Mouse (Mus musculus) embryonic facial prominence, embryonic 15.5 days (tissue): Measurements from ENCODE around the gene Gm48552. TPM values are rescaled to one million over a fixed set of nuclear protein-coding genes. Genes with fewer than 3 reads are reported as not detected.

Experiments used
- ATAC-seq: fragments of 200-750 bp; cut with Nextera tagmentation; 2 replicates; pipeline ENCODE4 v1.8.0; 2017; ENCODE audit warnings: low read depth, moderate TSS enrichment; ENCODE audit not compliant: insufficient number of reproducible peaks, low FRiP score, low TSS enrichment
- H3K27ac ChIP-seq: fragments of 300-500 bp; sonication (generic); replicated peaks from 2 replicates; pipeline ENCODE4 v1.5.1; 2015; ENCODE audit warnings: mild to moderate bottlenecking, inconsistent platforms
- H3K27me3 ChIP-seq: fragments of 300-500 bp; sonication (generic); 2 replicates; pipeline ENCODE4 v1.6.1; 2015; ENCODE audit warnings: inconsistent platforms
- H3K36me3 ChIP-seq: fragments of 300-500 bp; sonication (generic); 2 replicates; pipeline ENCODE4 v1.6.1; 2015; ENCODE audit warnings: mild to moderate bottlenecking, inconsistent platforms
- H3K4me1 ChIP-seq: fragments of 300-500 bp; sonication (generic); 2 replicates; pipeline ENCODE4 v1.6.1; 2015; ENCODE audit warnings: inconsistent platforms
- H3K4me2 ChIP-seq: fragments of 300-500 bp; sonication (generic); replicated peaks from 2 replicates; pipeline ENCODE4 v1.6.1; 2015; ENCODE audit warnings: mild to moderate bottlenecking, inconsistent platforms
- H3K4me3 ChIP-seq: fragments of 300-500 bp; sonication (generic); replicated peaks from 2 replicates; pipeline ENCODE4 v1.5.1; 2015; ENCODE audit warnings: mild to moderate bottlenecking, inconsistent platforms
- H3K9ac ChIP-seq: fragments of 300-500 bp; sonication (generic); 2 replicates; pipeline ENCODE4 v1.6.1; 2015; ENCODE audit warnings: inconsistent platforms
- H3K9me3 ChIP-seq: fragments of 300-500 bp; sonication (generic); replicated peaks from 2 replicates; pipeline ENCODE4 v1.6.1; 2016; ENCODE audit warnings: inconsistent platforms
- WGBS: fragments of 180-500 bp; shearing (Covaris S2); methylation state at CpG from one replicate; pipeline ENCODE4 v1.1.7; 2015; 5-methylcytosine and 5-hydroxymethylcytosine counted together
- polyA plus RNA-seq: library from polyadenylated mRNA; unstranded; fragments of >200 nt; fragmentation: Nextera tagmentation; extraction: Ambion mirVana; gene quantifications from 2 replicates; pipeline ENCODE4 v1.2.1, GENCODE M21; 2015

Gm48552 gene
- polyA plus RNA-seq, 1 experiment from 2014 or later = 2.9 TPM

DNA sequence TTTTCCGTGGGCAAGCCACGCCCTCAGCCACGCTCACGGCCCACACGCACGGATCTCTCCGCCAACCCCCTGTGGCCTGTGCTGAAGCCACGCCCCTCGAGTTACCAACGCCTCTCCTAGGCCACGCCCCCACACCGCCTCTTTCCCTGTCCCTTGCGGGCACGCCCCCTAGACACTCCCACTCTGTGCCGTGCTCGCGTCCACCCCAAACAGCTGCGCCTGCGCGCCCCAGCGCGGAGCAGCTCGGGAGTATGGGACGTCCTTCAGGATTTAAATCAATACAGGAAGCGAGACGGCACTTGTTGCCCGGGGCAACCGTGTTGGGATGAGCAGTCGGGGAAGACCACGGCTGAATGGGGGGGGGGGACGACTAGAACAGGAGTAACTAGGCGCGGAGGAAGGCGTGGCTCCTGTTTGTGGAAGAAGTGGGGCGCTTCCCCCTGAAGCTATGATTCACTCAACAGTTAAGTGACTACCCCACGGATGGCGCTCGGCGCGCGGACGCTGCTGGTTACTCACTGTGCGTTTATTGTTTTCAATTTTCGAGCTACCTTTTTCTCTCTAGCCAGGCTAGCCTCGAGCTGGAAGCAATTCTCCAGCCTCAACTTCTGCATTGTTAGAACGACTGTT, 10.1 kb upstream of the Gm48552 start:
- 1% methylated on average over 46 of the region's 46 CpGs for WGBS
- ATAC-seq = peak; percentile 97
- peaks cover 34% of the 10 kb centered on the region for H3K4me1 ChIP-seq
- no peaks in the 10 kb centered on the region for H3K9me3 ChIP-seq
- H3K9ac ChIP-seq = peak overlapping the region; percentile 39
- H3K4me2 ChIP-seq = peak overlapping the region; percentile 77
- H3K27me3 ChIP-seq = no peaks in the 10 kb centered on the region
- H3K27ac ChIP-seq = peak overlapping the region; percentile 80
- peaks cover 17% of the 10 kb centered on the region for H3K36me3 ChIP-seq
- peak overlapping the region; percentile 74 for H3K4me3 ChIP-seq

DNA sequence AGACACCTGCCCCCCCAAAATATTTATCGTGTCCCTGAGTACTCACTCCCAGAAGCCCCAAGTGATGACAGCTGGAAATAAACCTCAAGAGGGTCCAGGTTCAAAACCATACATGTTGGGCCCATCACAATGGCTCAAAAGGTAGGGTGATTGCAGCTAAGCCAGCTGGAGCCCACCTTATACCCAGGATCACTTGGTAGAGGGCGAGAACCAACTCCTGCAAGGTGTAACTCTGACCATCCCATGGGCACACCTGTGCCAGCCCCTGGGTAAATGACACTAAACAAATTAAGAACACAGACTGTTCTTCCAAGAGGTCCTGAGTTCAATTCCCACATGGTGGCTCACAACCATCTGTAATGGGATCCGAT, 9.6 kb upstream of the Gm48552 start:
- Histone ChIP-seq H3K27ac (peak overlapping the region; percentile 80), H3K4me3 (peak overlapping the region; percentile 74), H3K9ac (peak overlapping the region; percentile 39; the same call in 1 of the 2 replicates), H3K27me3 (no peaks in the 10 kb centered on the region), H3K36me3 (peaks cover 12% of the 10 kb centered on the region), H3K4me2 (peak overlapping the region; percentile 77), H3K4me1 (peaks cover 34% of the 10 kb centered on the region), H3K9me3 (no peaks in the 10 kb centered on the region)
- 60% methylated on average over 3 of the region's 3 CpGs for WGBS
- no peak for ATAC-seq

DNA sequence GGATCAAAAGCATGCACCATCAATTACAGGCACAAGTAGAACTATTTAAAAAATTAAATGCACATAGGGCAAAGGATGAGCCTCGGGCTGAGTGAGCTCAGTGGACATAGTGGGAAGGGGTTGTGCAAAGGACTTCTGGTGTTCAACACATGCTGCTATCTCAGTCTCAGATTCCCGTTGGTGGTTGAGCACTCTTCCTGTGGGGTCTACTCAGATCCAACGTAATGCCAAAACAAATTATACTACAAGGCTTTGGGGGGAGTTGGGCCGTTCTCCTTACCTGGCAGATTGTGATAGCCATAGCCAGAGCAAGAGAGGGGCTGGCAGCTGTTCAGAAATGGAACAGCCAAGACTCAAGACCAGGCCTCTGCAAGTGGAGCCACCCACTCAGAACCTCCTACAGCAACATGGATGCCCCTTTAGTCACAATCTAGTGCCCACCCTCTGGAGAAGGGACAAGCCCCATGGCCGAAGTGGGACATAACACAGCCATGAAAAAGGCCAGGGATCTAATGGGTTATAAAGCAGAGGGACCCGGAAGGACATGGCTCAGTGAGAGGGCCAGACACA, 8.9 kb upstream of the Gm48552 start:
- H3K27me3 ChIP-seq = no peaks in the 10 kb centered on the region
- peaks cover 38% of the 10 kb centered on the region for H3K4me1 ChIP-seq
- H3K4me2 ChIP-seq = no peak overlapping the region
- H3K9me3 ChIP-seq = no peaks in the 10 kb centered on the region
- H3K4me3 ChIP-seq = no peak overlapping the region
- no peak overlapping the region for H3K9ac ChIP-seq
- ATAC-seq = no peak
- H3K27ac ChIP-seq = no peak overlapping the region
- H3K36me3 ChIP-seq = peaks cover 10% of the 10 kb centered on the region; the same call in 1 of the 2 replicates
- 80% methylated on average over 6 of the region's 6 CpGs for WGBS

DNA sequence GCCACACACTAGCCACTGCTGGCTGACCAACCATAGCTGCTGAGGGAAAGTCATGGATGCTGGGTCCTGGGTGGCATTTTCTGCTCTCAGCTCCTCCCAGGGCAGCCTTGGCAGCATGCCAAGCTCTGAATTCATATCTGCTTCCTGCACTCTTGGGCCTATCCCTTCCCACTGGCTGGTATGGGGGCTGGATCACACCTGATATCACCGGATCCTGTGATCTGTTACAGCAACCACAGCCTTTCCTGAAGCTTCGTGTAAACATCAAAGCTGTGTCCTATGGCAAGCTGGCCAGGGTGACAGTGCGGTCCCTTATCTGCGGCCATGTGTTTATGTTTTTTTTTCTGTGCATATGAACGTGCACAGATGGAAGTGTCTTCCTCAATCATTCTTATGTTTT, 6.8 kb upstream of the Gm48552 start:
- Histone ChIP-seq H3K4me1 (peaks cover 34% of the 10 kb centered on the region), H3K9ac (no peak overlapping the region), H3K27ac (no peak overlapping the region), H3K4me2 (no peak overlapping the region), H3K27me3 (no peaks in the 10 kb centered on the region), H3K9me3 (no peaks in the 10 kb centered on the region), H3K4me3 (no peak overlapping the region), H3K36me3 (peaks cover 12% of the 10 kb centered on the region)
- no peak for ATAC-seq
- WGBS = 73% methylated on average over 5 of the region's 5 CpGs

DNA sequence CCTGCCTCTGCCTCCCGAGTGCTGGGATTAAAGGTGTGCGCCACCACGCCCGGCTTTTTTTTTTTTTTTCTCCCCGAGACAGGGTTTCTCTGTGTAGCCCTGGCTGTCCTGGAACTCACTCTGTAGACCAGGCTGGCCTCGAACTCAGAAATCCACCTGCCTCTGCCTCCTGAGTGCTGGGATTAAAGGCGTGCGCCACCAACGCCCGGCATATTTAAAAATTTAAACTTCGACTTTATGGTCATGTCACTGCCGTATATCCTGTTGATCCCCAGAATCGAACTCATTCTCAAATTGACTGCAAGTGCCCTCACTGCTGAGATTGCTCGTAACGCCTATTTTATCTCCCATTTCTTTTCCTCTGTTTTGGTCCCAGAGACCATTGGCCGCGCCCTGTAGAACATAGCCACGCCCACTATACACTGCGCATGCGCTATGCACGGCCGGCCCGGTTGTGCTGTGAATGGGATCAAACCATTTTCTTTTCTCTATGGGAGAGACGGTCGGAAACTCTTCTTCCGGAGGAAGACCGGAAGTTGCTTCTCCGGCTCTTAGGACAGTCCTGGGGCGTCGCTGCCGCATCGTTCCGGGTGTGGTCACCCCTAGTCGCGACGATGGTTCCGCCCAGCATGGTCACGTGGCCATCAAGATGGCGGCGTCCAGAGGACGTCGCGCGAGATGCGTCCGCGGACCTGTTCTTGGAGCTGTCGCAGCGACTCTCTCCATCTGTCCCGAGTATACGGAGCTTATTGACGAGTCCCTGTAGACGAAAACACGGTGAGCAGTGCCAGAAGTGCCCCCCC, 4.8 kb upstream of the Gm48552 start, which contains the start of the genes Dohh and Gm48551:
Dohh (plus strand) TSS at position 627 of the 803 bp plus-strand sequence.
Gm48551 (plus strand) TSS at position 665 of the 803 bp plus-strand sequence.
- peak; percentile 95 for ATAC-seq

DNA sequence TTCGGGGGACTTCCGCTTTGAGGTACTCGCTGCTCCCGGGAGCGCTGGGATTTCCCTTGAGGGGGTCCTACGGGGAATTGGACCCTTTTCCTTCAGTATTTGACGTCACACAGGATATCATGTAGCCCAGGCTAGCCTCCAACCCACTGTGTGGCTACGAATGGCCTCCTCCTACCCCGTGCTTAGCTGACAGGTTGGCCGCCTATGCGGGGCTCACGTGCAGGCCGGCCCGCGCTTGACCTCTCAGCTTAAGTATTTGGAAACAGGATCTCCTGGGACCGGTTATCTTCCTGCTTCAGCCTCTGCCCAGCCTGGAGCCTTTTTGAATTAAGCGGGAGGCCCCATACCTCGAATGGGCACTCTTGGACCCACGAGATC, 4.2 kb upstream of the Gm48552 start:
- Histone ChIP-seq H3K27me3 (no peaks in the 10 kb centered on the region), H3K4me2 (peak overlapping the region; percentile 95), H3K9me3 (no peaks in the 10 kb centered on the region), H3K9ac (peak overlapping the region; percentile 70), H3K36me3 (peaks cover 38% of the 10 kb centered on the region), H3K4me1 (peaks cover 27% of the 10 kb centered on the region), H3K27ac (peak overlapping the region; percentile 89), H3K4me3 (peak overlapping the region; percentile 91)
- ATAC-seq = no peak
- WGBS = under 1% methylated on average over 19 of the region's 19 CpGs

More for the DNA sequence above, 4.8 kb upstream of the Gm48552 start, which contains the start of the genes Dohh and Gm48551:
- H3K4me3 ChIP-seq = peak within 1 kb of the TSS; percentile 91
- H3K27me3 ChIP-seq = no peaks in the 10 kb centered on the region
- H3K36me3 ChIP-seq = peaks cover 32% of the 10 kb centered on the region
- 8% methylated on average over 54 of the region's 54 CpGs for WGBS
- H3K4me2 ChIP-seq = peak within 1 kb of the TSS; percentile 95
- H3K9ac ChIP-seq = peak within 1 kb of the TSS; percentile 70
- no peaks in the 10 kb centered on the region for H3K9me3 ChIP-seq
- peaks cover 25% of the 10 kb centered on the region for H3K4me1 ChIP-seq
- peak within 1 kb of the TSS; percentile 89 for H3K27ac ChIP-seq

DNA sequence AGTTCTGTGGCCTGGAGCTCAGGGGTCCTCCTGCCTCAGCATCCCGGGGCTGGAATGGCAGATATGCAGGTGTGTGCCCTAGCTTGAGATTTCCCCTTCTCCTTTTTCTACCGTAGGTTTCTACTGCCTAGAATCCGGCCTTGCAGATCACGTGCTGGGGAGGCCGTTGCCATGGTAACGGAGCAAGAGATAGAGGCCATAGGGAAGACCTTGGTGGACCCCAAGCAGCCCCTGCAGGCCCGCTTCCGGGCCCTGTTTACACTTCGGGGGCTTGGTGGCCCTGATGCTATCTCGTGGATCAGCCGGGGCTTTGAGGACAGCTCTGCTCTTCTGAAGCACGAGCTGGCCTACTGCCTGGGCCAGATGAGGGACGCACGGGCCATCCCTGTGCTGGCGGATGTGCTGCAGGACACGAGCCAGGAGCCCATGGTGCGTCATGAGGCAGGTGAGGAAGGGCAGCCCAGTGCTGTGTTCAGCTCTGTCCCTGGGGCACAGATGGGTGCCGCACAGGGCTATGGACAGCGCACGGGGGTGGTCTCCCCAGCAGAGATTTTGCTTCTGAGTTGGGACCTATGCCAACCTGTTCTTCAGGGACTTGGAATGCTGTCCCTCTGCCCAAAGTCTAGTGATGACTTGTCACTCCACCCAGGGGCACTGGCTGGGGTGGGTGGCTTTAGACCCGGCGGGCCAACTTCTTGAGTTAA, 3.0 kb upstream of the Gm48552 start:
- no peak overlapping the region for H3K27ac ChIP-seq
- peak overlapping the region; percentile 95 for H3K4me2 ChIP-seq
- peak overlapping the region; percentile 91 for H3K4me3 ChIP-seq
- no peak overlapping the region for H3K9ac ChIP-seq
- ATAC-seq = no peak
- 84% methylated on average over 22 of the region's 22 CpGs for WGBS
- no peaks in the 10 kb centered on the region for H3K27me3 ChIP-seq
- peaks cover 38% of the 10 kb centered on the region for H3K36me3 ChIP-seq
- no peaks in the 10 kb centered on the region for H3K9me3 ChIP-seq
- H3K4me1 ChIP-seq = peaks cover 33% of the 10 kb centered on the region

DNA sequence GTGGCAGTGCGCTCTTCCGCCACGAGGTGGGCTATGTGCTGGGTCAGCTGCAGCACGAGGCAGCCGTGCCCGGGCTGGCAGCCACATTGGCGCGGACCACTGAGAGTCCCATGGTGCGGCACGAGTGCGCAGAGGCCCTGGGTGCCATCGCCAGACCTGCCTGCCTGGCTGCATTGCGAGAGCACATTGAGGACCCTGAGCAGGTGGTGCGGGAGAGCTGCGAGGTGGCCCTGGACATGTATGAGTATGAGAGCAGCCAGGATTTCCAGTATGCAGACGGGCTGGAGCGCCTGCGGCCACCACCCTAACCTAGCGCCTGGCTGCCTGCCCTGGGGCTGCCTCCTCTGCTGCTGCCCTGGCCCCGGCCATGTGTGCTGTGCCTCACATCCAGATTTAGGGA, 1.1 kb upstream of the Gm48552 start:
- Histone ChIP-seq H3K36me3 (peaks cover 38% of the 10 kb centered on the region), H3K27me3 (no peaks in the 10 kb centered on the region)
- 92% methylated on average over 20 of the region's 20 CpGs for WGBS

DNA sequence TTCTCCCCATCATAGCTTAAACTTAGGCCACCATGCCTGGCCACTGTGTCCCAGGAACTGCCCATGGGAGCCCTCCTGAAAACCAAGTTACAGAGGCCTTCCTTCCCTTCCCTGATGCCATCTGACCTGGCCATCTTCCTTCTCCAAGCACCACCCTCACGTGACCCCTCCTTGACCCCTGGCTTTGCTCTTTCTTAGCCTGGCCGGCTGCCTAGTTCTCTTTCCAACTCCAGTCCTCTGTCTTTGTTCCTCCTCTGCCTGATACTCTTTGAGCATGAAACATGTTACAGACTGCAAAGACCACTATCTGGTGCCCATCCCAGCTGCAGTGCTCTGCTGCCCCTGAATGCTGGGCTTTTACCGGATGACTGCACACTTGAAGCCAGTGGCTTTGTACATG, 568 bp downstream of the Gm48552 start:
- Histone ChIP-seq H3K4me3 (no peak overlapping the region), H3K36me3 (peaks cover 38% of the 10 kb centered on the region), H3K9ac (no peak overlapping the region), H3K27ac (no peak overlapping the region), H3K4me2 (no peak overlapping the region), H3K9me3 (no peaks in the 10 kb centered on the region), H3K4me1 (peaks cover 48% of the 10 kb centered on the region), H3K27me3 (no peaks in the 10 kb centered on the region)
- WGBS = 58% methylated on average over 3 of the region's 3 CpGs
- no peak for ATAC-seq

More for the DNA sequence above, 1.1 kb upstream of the Gm48552 start:
- H3K4me1 ChIP-seq = peaks cover 32% of the 10 kb centered on the region
- H3K4me2 ChIP-seq = no peak overlapping the region
- H3K27ac ChIP-seq = no peak overlapping the region
- no peak for ATAC-seq
- H3K4me3 ChIP-seq = no peak overlapping the region
- no peaks in the 10 kb centered on the region for H3K9me3 ChIP-seq
- no peak overlapping the region for H3K9ac ChIP-seq

DNA sequence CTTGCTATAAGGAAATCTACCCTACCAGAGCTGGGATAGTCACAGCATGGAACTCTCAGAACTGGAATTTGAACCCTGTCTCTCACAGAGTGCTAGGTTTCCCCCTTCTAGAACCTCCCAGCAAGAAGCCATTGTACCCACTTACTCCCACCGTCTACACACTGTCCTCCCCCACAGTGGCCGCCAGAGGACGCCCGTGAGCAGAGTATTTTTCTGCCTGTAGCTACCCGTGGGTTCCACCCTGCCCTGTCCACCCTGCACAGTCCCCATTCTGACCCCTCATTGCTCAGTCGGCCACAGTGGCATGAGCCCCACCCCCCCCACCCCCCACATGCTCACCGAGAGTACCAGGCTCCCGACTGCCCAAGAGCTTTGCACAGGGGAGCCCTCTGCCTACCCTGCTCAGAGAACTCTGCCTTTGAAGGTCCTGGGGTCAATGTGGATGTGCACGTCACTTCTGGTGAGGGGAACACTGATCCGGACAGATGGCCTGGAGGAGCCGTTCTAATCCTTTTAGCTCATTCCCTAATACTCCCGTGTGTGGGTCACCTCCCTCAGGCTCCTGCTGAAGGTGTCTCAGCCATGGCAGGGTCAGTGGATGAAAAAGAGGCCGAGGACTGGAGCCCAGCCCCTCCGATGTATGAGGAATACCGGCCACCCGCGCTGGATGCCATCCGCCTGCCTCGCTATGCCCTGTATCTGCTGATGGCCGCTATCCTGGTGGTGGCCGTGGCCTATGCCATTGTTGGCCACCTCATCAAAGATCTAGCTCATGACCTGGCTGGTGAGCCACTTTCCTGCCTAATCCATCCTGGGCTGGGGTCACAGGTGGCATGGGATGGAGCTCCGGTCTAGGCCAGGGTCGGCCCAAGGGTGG, 1.2 kb downstream of the Gm48552 start:
- H3K27ac ChIP-seq = no peak overlapping the region
- H3K9ac ChIP-seq = no peak overlapping the region
- H3K9me3 ChIP-seq = no peaks in the 10 kb centered on the region
- no peaks in the 10 kb centered on the region for H3K27me3 ChIP-seq
- 0 out of 2 replicates have a peak, but pooled peaks have one; percentile 45 for ATAC-seq
- H3K4me3 ChIP-seq = no peak overlapping the region
- WGBS = 58% methylated on average over 23 of the region's 23 CpGs
- H3K36me3 ChIP-seq = peaks cover 38% of the 10 kb centered on the region
- H3K4me2 ChIP-seq = no peak overlapping the region
- peaks cover 43% of the 10 kb centered on the region for H3K4me1 ChIP-seq
